Mouse (Mus musculus) midbrain, embryonic 12.5 days (tissue): ENCODE data around the gene Abr. TPM values are rescaled to one million over a fixed set of nuclear protein-coding genes. Genes with fewer than 3 reads are reported as not detected.

Experiments used
- ATAC-seq: fragments of 200-750 bp; cut with Nextera tagmentation; 2 replicates; pipeline ENCODE4 v1.8.0; 2017; ENCODE audit warnings: low read depth, moderate TSS enrichment, moderate library complexity; ENCODE audit not compliant: low FRiP score
- H3K27ac ChIP-seq: fragments of 300-500 bp; sonication (generic); replicated peaks from 2 replicates; pipeline ENCODE4 v1.5.1; 2016; ENCODE audit warnings: mild to moderate bottlenecking
- H3K27me3 ChIP-seq: fragments of 300-500 bp; sonication (generic); 2 replicates; pipeline ENCODE4 v1.6.1; 2016; ENCODE audit warnings: mild to moderate bottlenecking
- H3K36me3 ChIP-seq: fragments of 300-500 bp; sonication (generic); 2 replicates; pipeline ENCODE4 v1.6.1; 2016
- H3K4me1 ChIP-seq: fragments of 300-500 bp; sonication (generic); 2 replicates; pipeline ENCODE4 v1.6.1; 2016
- H3K4me2 ChIP-seq: fragments of 300-500 bp; sonication (generic); replicated peaks from 2 replicates; pipeline ENCODE4 v1.6.1; 2016; ENCODE audit warnings: mild to moderate bottlenecking, moderate library complexity
- H3K4me3 ChIP-seq: fragments of 300-500 bp; sonication (generic); 2 replicates; pipeline ENCODE4 v1.5.1; 2016; ENCODE audit warnings: mild to moderate bottlenecking
- H3K9ac ChIP-seq: fragments of 300-500 bp; sonication (generic); replicated peaks from 2 replicates; pipeline ENCODE4 v1.6.1; 2016; ENCODE audit warnings: mild to moderate bottlenecking, moderate library complexity
- H3K9me3 ChIP-seq: fragments of 300-500 bp; sonication (generic); 2 replicates; pipeline ENCODE4 v1.6.1; 2016; ENCODE audit warnings: mild to moderate bottlenecking
- WGBS: fragments of 180-500 bp; shearing (Covaris S2); methylation state at CpG from one replicate; pipeline ENCODE4 v1.1.7; 2016; 5-methylcytosine and 5-hydroxymethylcytosine counted together
- polyA plus RNA-seq: library from polyadenylated mRNA; unstranded; fragments of >200 nt; fragmentation: Nextera tagmentation; extraction: Ambion mirVana; gene quantifications from 2 replicates; pipeline ENCODE4 v1.2.1, GENCODE M21; 2016

Gene Abr
- polyA plus RNA-seq, 1 experiment from 2014 or later, result 70.1 TPM

GRCm38 (mm10) chr11:76525646-76526351 is 96.3 kb downstream of the Abr start:
- WGBS, result 80% methylated on average over 4 of the region's 4 CpGs

GRCm38 (mm10) chr11:76524947-76525346 is 97.2 kb downstream of the Abr start:
- WGBS, result 28% methylated on average over 8 of the region's 8 CpGs
- Histone ChIP-seq H3K9me3 (no peaks in the 10 kb centered on the region), H3K27me3 (no peaks in the 10 kb centered on the region), H3K4me3 (no peak overlapping the region), H3K36me3 (no peaks in the 10 kb centered on the region), H3K4me1 (peaks cover 29% of the 10 kb centered on the region), H3K4me2 (no peak overlapping the region), H3K9ac (no peak overlapping the region), H3K27ac (no peak overlapping the region)
- no peak for ATAC-seq

More at GRCm38 (mm10) chr11:76525646-76526351, 96.3 kb downstream of the Abr start:
- Histone ChIP-seq H3K4me3 (no peak overlapping the region), H3K27ac (no peak overlapping the region), H3K9ac (no peak overlapping the region), H3K36me3 (no peaks in the 10 kb centered on the region), H3K9me3 (no peaks in the 10 kb centered on the region), H3K27me3 (no peaks in the 10 kb centered on the region), H3K4me1 (peaks cover 34% of the 10 kb centered on the region), H3K4me2 (no peak overlapping the region)
- ATAC-seq, result no peak

GRCm38 (mm10) chr11:76523356-76523755 is 98.8 kb downstream of the Abr start:
- Histone ChIP-seq H3K9ac (no peak overlapping the region), H3K4me2 (no peak overlapping the region), H3K27ac (peak overlapping the region; percentile 61), H3K27me3 (no peaks in the 10 kb centered on the region), H3K4me3 (no peak overlapping the region), H3K36me3 (no peaks in the 10 kb centered on the region), H3K4me1 (peaks cover 21% of the 10 kb centered on the region), H3K9me3 (no peaks in the 10 kb centered on the region)
- WGBS, result 4% methylated on average over 4 of the region's 4 CpGs
- peak; percentile 69 for ATAC-seq

GRCm38 (mm10) chr11:76520889-76521288 is 101.2 kb downstream of the Abr start:
- no peak for ATAC-seq
- no peak overlapping the region for H3K27ac ChIP-seq
- no peak overlapping the region for H3K4me2 ChIP-seq
- no peaks in the 10 kb centered on the region for H3K36me3 ChIP-seq
- 94% methylated on average over 6 of the region's 6 CpGs for WGBS
- no peak overlapping the region for H3K4me3 ChIP-seq
- H3K27me3 ChIP-seq, result no peaks in the 10 kb centered on the region
- no peak overlapping the region for H3K9ac ChIP-seq
- no peaks in the 10 kb centered on the region for H3K9me3 ChIP-seq
- H3K4me1 ChIP-seq, result peaks cover 21% of the 10 kb centered on the region

- no peak overlapping the region for H3K4me3 ChIP-seq
- no peak overlapping the region for H3K9ac ChIP-seq
- WGBS, result 91% methylated on average over 5 of the region's 5 CpGs
- no peaks in the 10 kb centered on the region for H3K27me3 ChIP-seq
- no peak for ATAC-seq
- H3K4me2 ChIP-seq, result no peak overlapping the region
- H3K36me3 ChIP-seq, result no peaks in the 10 kb centered on the region
- no peaks in the 10 kb centered on the region for H3K9me3 ChIP-seq
- H3K4me1 ChIP-seq, result peaks cover 11% of the 10 kb centered on the region
- no peak overlapping the region for H3K27ac ChIP-seq
Measured at GRCm38 (mm10) chr11:76518613-76519012, 103.5 kb downstream of the Abr start.

GRCm38 (mm10) chr11:76518125-76518524 is 104.0 kb downstream of the Abr start:
- H3K4me3 ChIP-seq, result no peak overlapping the region
- 88% methylated on average over 4 of the region's 4 CpGs for WGBS
- no peaks in the 10 kb centered on the region for H3K36me3 ChIP-seq
- no peaks in the 10 kb centered on the region for H3K27me3 ChIP-seq
- H3K4me1 ChIP-seq, result peaks cover 6% of the 10 kb centered on the region
- H3K9me3 ChIP-seq, result no peaks in the 10 kb centered on the region
- H3K4me2 ChIP-seq, result no peak overlapping the region
- H3K27ac ChIP-seq, result no peak overlapping the region
- no peak overlapping the region for H3K9ac ChIP-seq
- ATAC-seq, result no peak

- Histone ChIP-seq H3K9me3 (no peaks in the 10 kb centered on the region), H3K4me1 (no peaks in the 10 kb centered on the region), H3K4me2 (no peak overlapping the region), H3K27me3 (no peaks in the 10 kb centered on the region), H3K4me3 (no peak overlapping the region), H3K27ac (no peak overlapping the region), H3K36me3 (no peaks in the 10 kb centered on the region), H3K9ac (no peak overlapping the region)
- ATAC-seq, result no peak
- 70% methylated on average over 3 of the region's 3 CpGs for WGBS
Measured at GRCm38 (mm10) chr11:76516951-76517350, 105.2 kb downstream of the Abr start.

GRCm38 (mm10) chr11:76515123-76515522 is 107.0 kb downstream of the Abr start:
- H3K9ac ChIP-seq, result no peak overlapping the region
- no peaks in the 10 kb centered on the region for H3K36me3 ChIP-seq
- no peaks in the 10 kb centered on the region for H3K9me3 ChIP-seq
- no peak overlapping the region for H3K27ac ChIP-seq
- H3K4me3 ChIP-seq, result no peak overlapping the region
- H3K4me2 ChIP-seq, result no peak overlapping the region
- WGBS, result 89% methylated on average over 11 of the region's 11 CpGs
- no peaks in the 10 kb centered on the region for H3K4me1 ChIP-seq
- ATAC-seq, result no peak
- no peaks in the 10 kb centered on the region for H3K27me3 ChIP-seq

GRCm38 (mm10) chr11:76510977-76511376 is 111.1 kb downstream of the Abr start:
- Histone ChIP-seq H3K4me1 (peaks cover 29% of the 10 kb centered on the region), H3K4me2 (no peak overlapping the region), H3K9me3 (no peaks in the 10 kb centered on the region), H3K4me3 (no peak overlapping the region), H3K36me3 (no peaks in the 10 kb centered on the region), H3K27ac (no peak overlapping the region), H3K9ac (no peak overlapping the region), H3K27me3 (no peaks in the 10 kb centered on the region)
- WGBS, result 61% methylated on average over 4 of the region's 4 CpGs
- ATAC-seq, result no peak

- 88% methylated on average over 13 of the region's 13 CpGs for WGBS
- no peaks in the 10 kb centered on the region for H3K9me3 ChIP-seq
- no peaks in the 10 kb centered on the region for H3K27me3 ChIP-seq
- no peak overlapping the region for H3K9ac ChIP-seq
- no peak overlapping the region for H3K4me3 ChIP-seq
- peaks cover 29% of the 10 kb centered on the region for H3K4me1 ChIP-seq
- no peak overlapping the region for H3K4me2 ChIP-seq
- no peak for ATAC-seq
- H3K27ac ChIP-seq, result no peak overlapping the region; the same call in 1 of the 2 replicates
- no peaks in the 10 kb centered on the region for H3K36me3 ChIP-seq
Measured at GRCm38 (mm10) chr11:76509751-76510723, 112.1 kb downstream of the Abr start.

GRCm38 (mm10) chr11:76508831-76509595 is 113.1 kb downstream of the Abr start:
- H3K27ac ChIP-seq, result peak overlapping the region; percentile 80
- peaks cover 29% of the 10 kb centered on the region for H3K4me1 ChIP-seq
- H3K36me3 ChIP-seq, result no peaks in the 10 kb centered on the region
- WGBS, result 89% methylated on average over 32 of the region's 32 CpGs
- ATAC-seq, result no peak
- H3K4me2 ChIP-seq, result no peak overlapping the region
- no peak overlapping the region for H3K4me3 ChIP-seq
- H3K9ac ChIP-seq, result no peak overlapping the region
- no peaks in the 10 kb centered on the region for H3K9me3 ChIP-seq
- no peaks in the 10 kb centered on the region for H3K27me3 ChIP-seq
